Mouse (Mus musculus) heart, postnatal 4 days (tissue): Measurements from ENCODE around the gene Cenpn. TPM values are rescaled to one million over a fixed set of nuclear protein-coding genes. Genes with fewer than 3 reads are reported as not detected.

Experiments used
- DNase-seq: peaks from one replicate; pipeline ENCODE4 v3.0.0; 2021
- total RNA-seq, 2 experiments: library from RNA; stranded (reverse); gene quantifications; 2 replicates each; pipeline ENCODE4 v1.2.3; 2021

Gene Cenpn
- total RNA-seq, 2 experiments from 2014 or later: 19.4 to 21.6 TPM

GRCm38 (mm10) chr8:116943161-116943554, 21.6 kb downstream of the Cenpn start, which contains the start of gene Atmin:
Gene Atmin (plus strand): TSS chr8:116943393.
- peak; percentile 92 for DNase-seq

GRCm38 (mm10) chr8:116943555-116944384, 22.2 kb downstream of the Cenpn start:
- peak; percentile 34 for DNase-seq

- DNase-seq: no peak
Measured at GRCm38 (mm10) chr8:116944385-116944696, 22.8 kb downstream of the Cenpn start.

- DNase-seq: no peak
Measured at GRCm38 (mm10) chr8:116945169-116945910, 23.8 kb downstream of the Cenpn start.

- DNase-seq: peak; percentile 67
Measured at GRCm38 (mm10) chr8:116946268-116946838, 24.8 kb downstream of the Cenpn start.

- peak; percentile 15 for DNase-seq
Measured at GRCm38 (mm10) chr8:116946851-116947250, 25.3 kb downstream of the Cenpn start.

- no peak for DNase-seq
Measured at GRCm38 (mm10) chr8:116947589-116947988, 26.1 kb downstream of the Cenpn start.

- DNase-seq: peak; percentile 45
Measured at GRCm38 (mm10) chr8:116951369-116951768, 29.8 kb downstream of the Cenpn start.

- no peak for DNase-seq
Measured at GRCm38 (mm10) chr8:116951778-116952177, 30.2 kb downstream of the Cenpn start.

- no peak for DNase-seq
Measured at GRCm38 (mm10) chr8:116952428-116952827, 30.9 kb downstream of the Cenpn start.

GRCm38 (mm10) chr8:116954415-116954814, 32.9 kb downstream of the Cenpn start:
- DNase-seq: no peak

GRCm38 (mm10) chr8:116969531-116969930, 48.0 kb downstream of the Cenpn start:
- DNase-seq: no peak

- no peak for DNase-seq
Measured at GRCm38 (mm10) chr8:116975066-116975465, 53.5 kb downstream of the Cenpn start.

GRCm38 (mm10) chr8:116975606-116976005, 54.1 kb downstream of the Cenpn start:
- no peak for DNase-seq

- no peak for DNase-seq
Measured at GRCm38 (mm10) chr8:116978052-116978451, 56.5 kb downstream of the Cenpn start.

- DNase-seq: peak; percentile 99
Measured at GRCm38 (mm10) chr8:116978631-116979256, 57.2 kb downstream of the Cenpn start, which contains the start of gene 1700030J22Rik. Gene 1700030J22Rik (minus strand): TSS chr8:116978959.

- DNase-seq: peak; percentile 74
Measured at GRCm38 (mm10) chr8:116980117-116980516, 58.6 kb downstream of the Cenpn start.

- DNase-seq: no peak
Measured at GRCm38 (mm10) chr8:116989842-116990241, 68.3 kb downstream of the Cenpn start.
